Mouse (Mus musculus): ENCODE measurements around the gene Fbn1. TPM values are rescaled to one million over a fixed set of nuclear protein-coding genes. Genes with fewer than 3 reads are reported as not detected.

Fbn1 gene
- total and polyA plus RNA-seq, 3 experiments = 0.04 to 0.17 (median 0.09) TPM

DNA sequence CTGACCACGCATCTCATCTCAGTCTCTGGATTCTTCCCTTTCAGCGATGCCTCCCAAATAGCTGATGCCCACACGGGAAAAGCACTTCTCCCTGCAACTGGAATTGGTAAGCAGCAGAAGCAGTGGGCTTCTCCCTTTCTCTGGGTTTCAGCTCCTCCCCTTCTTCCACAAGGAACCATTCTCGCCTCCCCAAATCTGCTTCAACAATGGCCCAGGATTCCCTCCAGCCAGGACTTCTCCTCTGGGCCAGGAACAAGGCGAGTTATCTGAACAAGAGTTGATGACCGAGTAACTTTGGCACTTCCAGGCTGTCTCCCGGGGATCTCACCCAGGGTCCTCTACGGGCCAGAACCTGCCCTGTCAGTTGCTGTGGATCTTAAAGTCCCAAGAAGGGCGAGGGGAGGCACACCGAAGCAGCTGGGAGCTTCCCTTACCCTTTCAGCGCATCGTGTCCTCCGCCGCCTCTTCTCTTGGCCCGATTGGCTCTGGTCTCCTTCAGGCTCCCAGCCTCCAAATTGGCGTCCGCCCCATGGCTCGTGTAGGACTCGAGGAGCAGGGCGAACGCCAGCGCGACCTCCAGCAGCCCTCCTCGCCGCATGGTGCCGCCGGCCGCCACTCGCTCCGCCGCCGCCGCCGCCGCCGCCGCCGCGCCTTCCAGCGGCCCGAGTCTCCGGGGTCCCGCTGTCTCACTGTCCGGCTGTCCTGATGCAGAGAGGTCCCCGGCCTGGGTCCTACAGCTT is 2.6 kb downstream of the Fbn1 start, which contains the start of gene Gm9913:
Gene Gm9913, plus strand, starts transcription at position 84 of the 740 bp plus-strand sequence.
- Histone ChIP-seq H3K9ac (ENCODE audit: insufficient read depth, low read depth) (no peak within 1 kb of the TSS), H3K4me2 (ENCODE audit: insufficient read depth, low read depth, poor library complexity, severe bottlenecking) (no peak within 1 kb of the TSS), H3K9me3 (replicated peaks; ENCODE audit: low read length) (peaks cover 8% of the 10 kb centered on the region), H3K4me1 (ENCODE audit: control insufficient read depth in 1 of 2, insufficient read depth in 2 of 2) (peaks cover 0 to 2% of the 10 kb centered on the region in 2 experiments; a peak in 1 of 4 replicates), H3K36me3 (replicated peaks in 1 of 2; ENCODE audit: control insufficient read depth in 1 of 2, insufficient read depth in 1 of 2, low read length in 1 of 2) (no peaks in the 10 kb centered on the region), H3K27ac (ENCODE audit: insufficient read depth, low read depth) (no peak within 1 kb of the TSS), H3K4me3 (replicated peaks in 1 of 3; ENCODE audit: low read depth in 2 of 3, low read length in 2 of 3, poor library complexity in 1 of 3) (no peak within 1 kb of the TSS), H3K27me3 (replicated peaks) (no peaks in the 10 kb centered on the region), H3K79me2 (replicated peaks; ENCODE audit: control insufficient read depth, extremely low read depth, insufficient read depth, poor library complexity, severe bottlenecking) (no peaks in the 10 kb centered on the region)
- dilution Hi-C loops (cut with MboI; ENCODE audit: extremely low pct_ligation_motif_present, extremely low pct_unique_long_range_greater_than_20kb, low sequenced_read_pairs) (no loop called here), in situ Hi-C loops (cut with MboI; ENCODE audit: low pct_ligation_motif_present, low pct_unique_long_range_greater_than_20kb, low sequenced_read_pairs) (no loop called here)
- DNase-seq (ENCODE audit: extremely low read depth) = no peak
- no peak for TF ChIP-seq MYC (IDR thresholded peaks at IDR 0.05; ENCODE audit: low read depth, low read length)
- TF ChIP-seq BHLHE40 (IDR thresholded peaks at IDR 0.05; ENCODE audit: low read depth, low read length) = no peak
- TF ChIP-seq TCF12 (IDR thresholded peaks at IDR 0.05; ENCODE audit: low read depth, low read length) = no peak
- TF ChIP-seq ZNF384 (IDR thresholded peaks at IDR 0.05; ENCODE audit: low read depth, low read length) = no peak
- no peak for TF ChIP-seq HCFC1 (IDR thresholded peaks at IDR 0.05; ENCODE audit: low read depth, low read length)
- TF ChIP-seq NRF1 (IDR thresholded peaks at IDR 0.05; ENCODE audit: low read depth, low read length) = no peak
- no peak for TF ChIP-seq CTCF (conservative IDR thresholded peaks at IDR 0.05 in 1 of 2, IDR thresholded peaks at IDR 0.05 in 1 of 2; ENCODE audit: low read depth in 2 of 2, low read length in 2 of 2)
- no peak for TF ChIP-seq TBP (conservative IDR thresholded peaks at IDR 0.05; ENCODE audit: low read depth, low read length)
- no peak for TF ChIP-seq MEF2A (IDR thresholded peaks at IDR 0.05; ENCODE audit: borderline replicate concordance, low read depth, low read length)
- no peak for TF ChIP-seq JUN (IDR thresholded peaks at IDR 0.05; ENCODE audit: insufficient read depth, low read depth, low read length)
- TF ChIP-seq USF1 (IDR thresholded peaks at IDR 0.05; ENCODE audit: low read depth, low read length) = no peak
- TF ChIP-seq GABPA (IDR thresholded peaks at IDR 0.05; ENCODE audit: insufficient replicate concordance, low read depth, low read length) = no peak
- TF ChIP-seq MXI1 (IDR thresholded peaks at IDR 0.05; ENCODE audit: low read depth, low read length) = no peak
- TF ChIP-seq RAD21 (IDR thresholded peaks at IDR 0.05; ENCODE audit: low read depth, low read length) = no peak
- TF ChIP-seq JUND (conservative IDR thresholded peaks at IDR 0.05; ENCODE audit: low read depth, low read length) = no peak

GRCm38 (mm10) chr2:125501526-125501925 is 6.3 kb downstream of the Fbn1 start:
- H3K4me3 ChIP-seq (replicated peaks in 1 of 3; ENCODE audit: low read depth in 2 of 3, low read length in 2 of 3, poor library complexity in 1 of 3) = no peak overlapping the region
- no peaks in the 10 kb centered on the region for H3K79me2 ChIP-seq (replicated peaks; ENCODE audit: control insufficient read depth, extremely low read depth, insufficient read depth, poor library complexity, severe bottlenecking)
- TF ChIP-seq CTCF (conservative IDR thresholded peaks at IDR 0.05 in 1 of 2, IDR thresholded peaks at IDR 0.05 in 1 of 2; ENCODE audit: low read depth in 2 of 2, low read length in 2 of 2) (no peak), ZMIZ1 (IDR thresholded peaks at IDR 0.05; ENCODE audit: low read depth, low read length) (no peak), TBP (conservative IDR thresholded peaks at IDR 0.05; ENCODE audit: low read depth, low read length) (no peak), RAD21 (IDR thresholded peaks at IDR 0.05; ENCODE audit: low read depth, low read length) (no peak)
- H3K4me2 ChIP-seq (ENCODE audit: insufficient read depth, low read depth, poor library complexity, severe bottlenecking) = no peak overlapping the region
- H3K4me1 ChIP-seq (ENCODE audit: control insufficient read depth in 1 of 2, insufficient read depth in 2 of 2) = peaks cover 0 to 5% of the 10 kb centered on the region in 2 experiments; a peak in 1 of 4 replicates
- no peak for DNase-seq (ENCODE audit: extremely low read depth)
- no peaks in the 10 kb centered on the region for H3K36me3 ChIP-seq (replicated peaks in 1 of 2; ENCODE audit: control insufficient read depth in 1 of 2, insufficient read depth in 1 of 2, low read length in 1 of 2)
- H3K27me3 ChIP-seq (replicated peaks) = no peaks in the 10 kb centered on the region
- peaks cover 6% of the 10 kb centered on the region for H3K9me3 ChIP-seq (replicated peaks; ENCODE audit: low read length)
- no peak overlapping the region for H3K9ac ChIP-seq (ENCODE audit: insufficient read depth, low read depth)
- H3K27ac ChIP-seq (ENCODE audit: insufficient read depth, low read depth) = no peak overlapping the region
- dilution Hi-C loops (cut with MboI; ENCODE audit: extremely low pct_ligation_motif_present, extremely low pct_unique_long_range_greater_than_20kb, low sequenced_read_pairs) = no loop called here
- in situ Hi-C loops (cut with MboI; ENCODE audit: low pct_ligation_motif_present, low pct_unique_long_range_greater_than_20kb, low sequenced_read_pairs) = no loop called here
